Mouse (Mus musculus) heart, adult 11 months (tissue): ENCODE data around the gene Gmip.
A peak's percentile ranks its signal among the peaks of the same experiment; 100 is the strongest.

ENCODE experiments used
- DNase-seq: peaks from one replicate; pipeline ENCODE4 v3.0.0; 2022

The Gmip gene

GRCm38 (mm10) chr8:69804537-69804936 is 3.9 kb upstream of the Gmip start:
- DNase-seq, result peak; percentile 56

- DNase-seq, result no peak
Measured at GRCm38 (mm10) chr8:69805086-69805485, 3.4 kb upstream of the Gmip start.

- DNase-seq, result peak; percentile 87
Measured at GRCm38 (mm10) chr8:69805491-69805890, 3.0 kb upstream of the Gmip start.

- DNase-seq, result peak; percentile 90
Measured at GRCm38 (mm10) chr8:69807236-69807635, 1.2 kb upstream of the Gmip start.

- peak; percentile 95 for DNase-seq
Measured at GRCm38 (mm10) chr8:69808864-69809403, 455 bp downstream of the Gmip start.

GRCm38 (mm10) chr8:69809820-69810219 is 1.3 kb downstream of the Gmip start:
- peak; percentile 83 for DNase-seq

- DNase-seq, result no peak
Measured at GRCm38 (mm10) chr8:69814881-69815280, 6.4 kb downstream of the Gmip start.

- no peak for DNase-seq
Measured at GRCm38 (mm10) chr8:69815396-69815795, 6.9 kb downstream of the Gmip start.

GRCm38 (mm10) chr8:69820466-69820865 is 12.0 kb downstream of the Gmip start:
- no peak for DNase-seq

GRCm38 (mm10) chr8:69821971-69822385 is 13.5 kb downstream of the Gmip start:
- DNase-seq, result no peak

- DNase-seq, result peak; percentile 94
Measured at GRCm38 (mm10) chr8:69822386-69823191, 14.1 kb downstream of the Gmip start, which contains the start of gene Lpar2. Gene Lpar2 (plus strand): TSS chr8:69822429.

GRCm38 (mm10) chr8:69826371-69826770 is 17.9 kb downstream of the Gmip start:
- no peak for DNase-seq

GRCm38 (mm10) chr8:69832298-69832853 is 23.9 kb downstream of the Gmip start, which contains the start of gene Pbx4:
Gene Pbx4 (plus strand): TSS chr8:69832491.
- DNase-seq, result peak; percentile 99

- no peak for DNase-seq
Measured at GRCm38 (mm10) chr8:69837057-69837682, 28.7 kb downstream of the Gmip start.

- no peak for DNase-seq
Measured at GRCm38 (mm10) chr8:69847167-69848065, 38.9 kb downstream of the Gmip start.

- DNase-seq, result peak; percentile 97
Measured at GRCm38 (mm10) chr8:69848951-69849350, 40.5 kb downstream of the Gmip start.

- no peak for DNase-seq
Measured at GRCm38 (mm10) chr8:69849899-69850298, 41.4 kb downstream of the Gmip start.

GRCm38 (mm10) chr8:69850926-69851506 is 42.5 kb downstream of the Gmip start:
- DNase-seq, result no peak

- no peak for DNase-seq
Measured at GRCm38 (mm10) chr8:69853869-69854268, 45.4 kb downstream of the Gmip start.

- no peak for DNase-seq
Measured at GRCm38 (mm10) chr8:69860807-69861206, 52.3 kb downstream of the Gmip start.

GRCm38 (mm10) chr8:69861251-69861650 is 52.8 kb downstream of the Gmip start:
- no peak for DNase-seq

- DNase-seq, result peak; percentile 89
Measured at GRCm38 (mm10) chr8:69863387-69864020, 55.0 kb downstream of the Gmip start.
